Mouse (Mus musculus) stomach, embryonic 16.5 days (tissue): Measurements from ENCODE around the gene Rrp1b. TPM values are rescaled to one million over a fixed set of nuclear protein-coding genes. Genes with fewer than 3 reads are reported as not detected.
A peak's percentile ranks its signal among the peaks of the same experiment; 100 is the strongest.
"Not testable (repeated sequence)": the region's sequence is repeated elsewhere in the genome, so short reads cannot be mapped to it uniquely, and the experiment has no call there.

Experiments used
- ATAC-seq: fragments of 200-750 bp; cut with Nextera tagmentation; 2 replicates; pipeline ENCODE4 v1.8.0; 2017; ENCODE audit warnings: moderate number of reproducible peaks, moderate TSS enrichment; ENCODE audit not compliant: insufficient read depth, low FRiP score
- H3K27ac ChIP-seq: fragments of 300-500 bp; sonication (generic); 2 replicates; pipeline ENCODE4 v1.5.1; 2014; ENCODE audit warnings: low read length
- H3K27me3 ChIP-seq: fragments of 300-500 bp; sonication (generic); 2 replicates; pipeline ENCODE4 v1.6.1; 2014; ENCODE audit warnings: low read length, control low read depth, mixed read lengths; ENCODE audit not compliant: control insufficient read depth, insufficient read depth
- H3K36me3 ChIP-seq: fragments of 300-500 bp; sonication (generic); 2 replicates; pipeline ENCODE4 v1.6.1; 2014; ENCODE audit warnings: low read length; ENCODE audit not compliant: control insufficient read depth, insufficient read depth
- H3K4me1 ChIP-seq: fragments of 300-500 bp; sonication (generic); 2 replicates; pipeline ENCODE4 v1.6.1; 2014; ENCODE audit warnings: low read length, control low read depth, mixed read lengths; ENCODE audit not compliant: control insufficient read depth, insufficient read depth
- H3K4me2 ChIP-seq: fragments of 300-500 bp; sonication (generic); 2 replicates; pipeline ENCODE4 v1.6.1; 2014; ENCODE audit warnings: low read depth, low read length, mixed read lengths
- H3K4me3 ChIP-seq: fragments of 300-500 bp; sonication (generic); replicated peaks from 2 replicates; pipeline ENCODE4 v1.5.1; 2014; ENCODE audit warnings: mild to moderate bottlenecking, low read length
- H3K9ac ChIP-seq: fragments of 300-500 bp; sonication (generic); 2 replicates; pipeline ENCODE4 v1.6.1; 2014; ENCODE audit warnings: low read length
- H3K9me3 ChIP-seq: fragments of 300-500 bp; sonication (generic); replicated peaks from 2 replicates; pipeline ENCODE4 v1.6.1; 2016; ENCODE audit warnings: low read length, control low read depth; ENCODE audit not compliant: control insufficient read depth
- WGBS: fragments of 180-500 bp; shearing (Covaris S2); extraction: QIAGEN DNeasy Blood & Tissue Kit; methylation state at CpG from one replicate; pipeline ENCODE4 v1.1.7; 2014; 5-methylcytosine and 5-hydroxymethylcytosine counted together
- polyA plus RNA-seq: library from polyadenylated mRNA; unstranded; fragments of >200 nt; fragmentation: Nextera tagmentation; extraction: Ambion mirVana; gene quantifications from 2 replicates; pipeline ENCODE4 v1.2.1, GENCODE M21; 2015

Gene Rrp1b
- polyA plus RNA-seq, 1 experiment from 2014 or later = 40.1 TPM

DNA sequence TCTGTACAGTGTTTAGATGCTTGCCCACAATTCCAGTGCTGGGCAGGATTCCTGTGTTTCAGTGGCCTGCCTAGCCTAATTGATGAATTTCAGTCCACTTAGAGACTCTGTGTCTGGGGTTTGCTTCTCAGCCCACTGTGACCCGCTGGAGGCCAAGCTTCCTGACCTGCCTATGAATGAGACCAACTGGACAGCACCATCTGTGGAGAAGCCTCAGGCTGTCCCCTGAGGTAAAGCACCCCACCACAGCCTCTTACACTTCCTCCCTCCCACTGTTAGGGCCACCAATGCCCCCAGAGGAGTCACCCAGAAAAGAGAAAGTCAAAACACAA lies 55.1 kb downstream of the Rrp1b start:
- no peaks in the 10 kb centered on the region for H3K36me3 ChIP-seq
- ATAC-seq = peak; percentile 14; the same call in 1 of the 2 replicates
- peak overlapping the region; percentile 61 for H3K4me2 ChIP-seq
- H3K4me3 ChIP-seq = peak overlapping the region; percentile 40
- no peaks in the 10 kb centered on the region for H3K27me3 ChIP-seq
- H3K9ac ChIP-seq = peak overlapping the region; percentile 58; the same call in 1 of the 2 replicates
- WGBS = 25% methylated on average over 1 of the region's 1 CpGs
- peaks cover 11% of the 10 kb centered on the region; the same call in 1 of the 2 replicates for H3K4me1 ChIP-seq
- H3K9me3 ChIP-seq = no peaks in the 10 kb centered on the region
- H3K27ac ChIP-seq = peak overlapping the region; percentile 66

DNA sequence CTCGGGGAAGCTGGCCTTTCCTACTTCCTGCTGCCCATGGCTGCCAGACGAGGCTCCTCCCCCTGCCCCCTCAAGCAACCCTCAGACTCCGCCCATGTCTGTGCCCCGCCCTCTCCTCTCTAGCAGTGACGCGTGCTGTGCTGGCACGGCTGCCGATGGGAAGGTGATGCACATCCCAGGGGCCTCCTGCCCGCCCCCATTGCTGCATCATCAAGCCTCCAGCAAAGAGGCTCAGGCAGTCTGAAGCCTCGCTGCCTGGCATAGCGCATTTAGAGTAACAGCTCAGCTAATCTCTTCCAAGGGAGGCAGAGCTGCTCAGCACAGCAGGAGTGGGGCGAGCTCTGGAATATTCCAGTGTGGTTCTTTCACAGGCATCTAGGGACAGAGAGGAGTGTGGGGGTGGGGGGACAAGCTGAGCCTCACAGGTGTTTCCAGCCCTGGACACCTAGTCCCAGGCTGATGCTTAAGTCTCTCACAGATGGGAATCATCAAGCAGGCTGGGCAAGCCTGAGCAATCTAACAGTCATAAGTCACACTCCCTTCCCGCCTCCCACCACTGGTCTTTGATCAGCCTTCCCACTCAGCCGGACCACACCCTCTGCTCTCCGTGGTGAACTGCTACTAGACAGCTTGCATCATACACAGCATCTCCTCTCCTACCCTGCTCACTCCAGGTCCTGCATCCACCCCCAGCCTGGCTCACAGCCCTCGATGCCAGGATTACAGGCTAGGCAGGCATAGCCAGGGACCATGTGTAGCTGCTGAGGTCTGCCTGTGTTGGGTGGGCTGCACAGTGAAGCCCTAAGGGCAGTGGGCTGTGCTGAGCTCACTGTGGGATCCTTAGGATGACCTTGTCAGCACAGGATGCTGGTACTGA lies 55.7 kb downstream of the Rrp1b start:
- not testable (repeated sequence) for H3K36me3 ChIP-seq, H3K9me3 ChIP-seq, H3K27me3 ChIP-seq
- WGBS = 6% methylated on average over 13 of the region's 16 CpGs
- Histone ChIP-seq H3K27ac (peak overlapping the region; percentile 66), H3K4me1 (peaks cover 11% of the 10 kb centered on the region; the same call in 1 of the 2 replicates), H3K4me3 (peak overlapping the region; percentile 40), H3K9ac (peak overlapping the region; percentile 58; the same call in 1 of the 2 replicates), H3K4me2 (peak overlapping the region; percentile 61)
- peak; percentile 92 for ATAC-seq

DNA sequence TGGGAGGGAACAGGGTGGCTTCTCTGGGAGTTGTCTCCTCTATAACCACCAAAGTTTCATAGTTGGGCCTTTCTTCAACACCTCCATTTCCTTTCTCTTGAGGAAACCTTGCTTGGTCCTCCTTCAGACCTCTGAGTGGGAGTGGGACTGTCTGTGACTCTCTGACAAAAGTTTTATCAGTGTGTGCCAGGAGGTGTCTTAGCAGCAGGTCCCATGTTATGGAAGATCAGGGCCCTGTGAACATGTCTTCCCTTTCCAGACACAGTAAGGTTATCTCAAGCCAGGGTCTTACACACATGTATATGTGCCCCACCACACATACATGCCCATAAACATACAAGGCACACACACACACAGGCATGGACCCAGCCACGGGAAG lies 56.3 kb downstream of the Rrp1b start:
- Histone ChIP-seq H3K9me3 (no peaks in the 10 kb centered on the region), H3K4me1 (peaks cover 11% of the 10 kb centered on the region; the same call in 1 of the 2 replicates), H3K27me3 (no peaks in the 10 kb centered on the region), H3K4me2 (no peak overlapping the region), H3K27ac (no peak overlapping the region), H3K9ac (no peak overlapping the region), H3K4me3 (no peak overlapping the region), H3K36me3 (no peaks in the 10 kb centered on the region)
- no peak for ATAC-seq
- WGBS = 73% methylated on average over 1 of the region's 1 CpGs

DNA sequence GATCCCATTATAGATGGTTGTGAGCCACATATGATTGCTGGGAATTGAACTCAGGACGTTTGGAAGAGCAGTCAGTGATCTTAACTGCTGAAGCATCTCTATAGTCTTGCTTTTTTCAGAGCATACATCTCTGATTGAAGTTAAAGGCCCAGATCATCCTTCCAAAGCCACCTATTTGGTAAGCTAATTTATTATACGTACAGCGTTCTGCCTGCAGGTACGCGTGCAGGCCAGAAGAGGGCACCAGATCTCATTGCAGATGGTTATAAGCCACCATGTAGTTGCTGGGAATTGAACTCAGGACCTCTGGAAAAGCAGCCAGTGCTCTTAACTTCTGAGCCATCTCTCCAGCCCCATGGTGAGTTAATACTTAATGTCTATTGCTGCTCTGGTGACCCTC lies 57.0 kb downstream of the Rrp1b start:
- no peak for ATAC-seq
- Histone ChIP-seq H3K27me3 (no peaks in the 10 kb centered on the region), H3K4me3 (no peak overlapping the region), H3K4me1 (peaks cover 11% of the 10 kb centered on the region; the same call in 1 of the 2 replicates), H3K27ac (no peak overlapping the region), H3K4me2 (no peak overlapping the region), H3K9ac (no peak overlapping the region), H3K36me3 (no peaks in the 10 kb centered on the region), H3K9me3 (no peaks in the 10 kb centered on the region)
- WGBS = 82% methylated on average over 5 of the region's 5 CpGs

DNA sequence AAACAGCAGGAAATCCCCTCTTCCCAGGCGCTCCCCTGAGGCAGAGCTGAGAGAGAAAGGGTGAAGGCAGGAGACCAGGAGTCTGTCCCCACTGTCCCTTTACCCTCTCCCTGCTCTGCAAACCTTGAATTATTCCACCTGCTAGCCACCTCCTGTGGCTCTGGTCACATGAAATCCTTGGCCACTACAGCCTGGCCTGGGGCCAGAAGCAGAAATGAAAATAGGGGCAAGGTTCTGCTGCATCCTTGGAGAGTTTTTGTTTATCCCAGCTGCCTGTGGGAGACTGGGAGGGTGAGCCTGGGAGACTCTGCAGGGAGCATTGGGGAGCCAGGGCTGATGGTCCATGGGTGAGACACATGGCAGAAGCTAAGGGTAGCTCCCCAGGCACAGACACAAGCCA lies 61.8 kb downstream of the Rrp1b start:
- no peaks in the 10 kb centered on the region for H3K36me3 ChIP-seq
- H3K27ac ChIP-seq = no peak overlapping the region
- no peak overlapping the region for H3K4me3 ChIP-seq
- no peak for ATAC-seq
- no peak overlapping the region for H3K4me2 ChIP-seq
- no peaks in the 10 kb centered on the region for H3K9me3 ChIP-seq
- peaks cover 6% of the 10 kb centered on the region; the same call in 1 of the 2 replicates for H3K27me3 ChIP-seq
- WGBS = 73% methylated on average over 1 of the region's 1 CpGs
- H3K4me1 ChIP-seq = peaks cover 5% of the 10 kb centered on the region
- H3K9ac ChIP-seq = no peak overlapping the region

DNA sequence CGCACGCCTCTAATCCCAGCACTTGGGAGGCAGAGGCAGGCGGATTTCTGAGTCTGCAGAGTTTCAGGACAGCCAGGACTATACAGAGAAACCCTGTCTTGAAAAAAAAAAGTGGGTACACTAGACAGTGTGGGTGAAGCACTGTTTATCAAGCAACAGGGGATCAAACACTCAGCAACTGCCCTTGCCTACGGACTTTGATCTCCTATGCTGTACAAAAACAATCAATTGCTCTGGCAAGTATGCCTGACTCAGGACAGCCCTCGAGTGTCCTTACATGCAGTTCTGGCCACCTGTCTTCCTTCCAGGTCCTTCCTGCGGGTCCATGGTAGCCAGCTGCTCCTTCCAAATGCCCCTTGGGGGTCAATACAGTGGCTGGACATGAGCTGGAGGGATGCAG lies 63.0 kb downstream of the Rrp1b start:
- not testable (repeated sequence) for H3K4me2 ChIP-seq, H3K4me3 ChIP-seq, H3K27me3 ChIP-seq, H3K9me3 ChIP-seq, H3K27ac ChIP-seq, H3K9ac ChIP-seq, H3K4me1 ChIP-seq, H3K36me3 ChIP-seq
- WGBS = 78% methylated on average over 6 of the region's 6 CpGs
- peak; percentile 39; the same call in 1 of the 2 replicates for ATAC-seq

DNA sequence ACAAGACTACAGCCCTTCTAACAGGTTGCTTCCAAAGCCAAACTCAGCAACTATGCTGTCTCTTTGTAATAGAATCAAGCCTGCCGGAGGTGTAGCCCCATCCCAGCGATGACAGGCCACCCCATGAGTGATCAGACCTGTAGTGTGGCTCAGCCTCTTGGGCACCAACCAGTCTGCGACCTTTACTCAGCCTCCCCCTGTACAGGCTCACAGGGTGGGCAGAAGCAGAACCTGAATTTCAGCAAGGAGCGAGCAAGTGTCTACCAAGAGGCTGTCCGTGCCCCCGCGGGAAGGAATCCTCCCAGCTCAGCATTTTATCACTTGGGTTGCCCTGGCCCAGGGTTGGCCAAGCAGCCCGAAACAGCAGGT lies 63.7 kb downstream of the Rrp1b start:
- H3K27ac ChIP-seq = no peak overlapping the region
- H3K9ac ChIP-seq = peak overlapping the region; percentile 68
- H3K4me1 ChIP-seq = peaks cover 5% of the 10 kb centered on the region
- WGBS = 33% methylated on average over 8 of the region's 8 CpGs
- peaks cover 6% of the 10 kb centered on the region; the same call in 1 of the 2 replicates for H3K27me3 ChIP-seq
- peak overlapping the region; percentile 95 for H3K4me2 ChIP-seq
- H3K9me3 ChIP-seq = no peaks in the 10 kb centered on the region
- no peak for ATAC-seq
- peak overlapping the region; percentile 49 for H3K4me3 ChIP-seq
- no peaks in the 10 kb centered on the region for H3K36me3 ChIP-seq

DNA sequence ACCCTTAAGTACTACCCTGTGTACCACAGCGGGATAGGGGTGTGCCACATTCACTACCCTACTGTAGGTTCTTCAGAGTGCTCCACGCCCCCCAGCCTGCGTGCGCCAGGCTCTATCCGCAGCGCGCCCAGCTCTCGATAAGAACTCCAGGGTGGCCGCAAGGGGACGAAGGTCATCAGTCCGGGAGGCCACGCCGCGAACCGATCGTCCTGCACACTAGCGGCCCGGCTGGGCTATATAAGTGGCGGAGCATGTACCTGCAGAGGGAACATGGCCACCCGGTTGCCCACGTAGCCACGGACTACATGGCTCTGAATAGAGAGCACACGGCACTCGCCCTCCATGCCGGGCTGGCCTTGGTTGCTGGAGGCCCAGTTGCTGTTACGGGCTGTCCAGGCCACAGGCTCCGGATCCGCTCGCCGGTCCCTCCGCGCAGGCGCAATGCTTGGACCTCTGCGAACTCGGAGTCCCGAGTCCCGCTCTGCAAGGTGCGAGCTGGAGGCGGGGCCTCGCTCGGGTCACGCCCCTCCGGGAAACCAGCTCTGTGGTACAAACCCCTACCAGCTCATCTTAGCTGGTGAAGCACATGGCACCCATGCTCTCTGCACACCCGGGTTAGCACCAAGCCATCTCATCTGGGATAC lies 64.2 kb downstream of the Rrp1b start:
- no peaks in the 10 kb centered on the region for H3K9me3 ChIP-seq
- peak overlapping the region; percentile 95 for H3K4me2 ChIP-seq
- H3K36me3 ChIP-seq = no peaks in the 10 kb centered on the region
- peak overlapping the region; percentile 49 for H3K4me3 ChIP-seq
- peaks cover 6% of the 10 kb centered on the region; the same call in 1 of the 2 replicates for H3K27me3 ChIP-seq
- H3K4me1 ChIP-seq = peaks cover 5% of the 10 kb centered on the region
- no peak overlapping the region for H3K27ac ChIP-seq
- peak overlapping the region; percentile 68 for H3K9ac ChIP-seq
- ATAC-seq = peak; percentile 87
- 2% methylated on average over 44 of the region's 44 CpGs for WGBS

DNA sequence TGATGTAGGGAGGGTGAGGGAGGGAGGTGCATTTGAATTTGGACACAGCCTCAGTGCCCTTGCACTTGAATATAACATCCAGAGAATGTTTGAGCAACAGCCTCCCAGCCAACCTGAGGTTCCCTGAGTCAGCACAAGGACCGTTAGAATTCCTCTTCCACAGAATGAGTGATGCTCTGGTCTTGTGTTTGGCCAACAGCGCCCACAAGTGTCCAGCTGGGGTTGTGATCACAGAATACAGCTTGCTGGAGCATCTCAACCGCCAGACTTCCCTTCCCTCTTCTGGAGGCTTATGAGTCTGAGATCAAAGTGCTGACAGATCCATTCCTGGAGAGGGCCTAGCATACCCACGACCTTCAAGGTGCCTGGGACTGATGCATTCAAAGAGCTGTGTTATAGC lies 67.2 kb downstream of the Rrp1b start:
- ATAC-seq = no peak

More for the DNA sequence above, 67.2 kb downstream of the Rrp1b start:
- H3K4me1 ChIP-seq = peaks cover 5% of the 10 kb centered on the region
- H3K9ac ChIP-seq = no peak overlapping the region
- H3K36me3 ChIP-seq = no peaks in the 10 kb centered on the region
- H3K27me3 ChIP-seq = peaks cover 6% of the 10 kb centered on the region; the same call in 1 of the 2 replicates
- no peak overlapping the region for H3K4me3 ChIP-seq
- 13% methylated on average over 4 of the region's 4 CpGs for WGBS
- H3K27ac ChIP-seq = no peak overlapping the region
- no peaks in the 10 kb centered on the region for H3K9me3 ChIP-seq
- H3K4me2 ChIP-seq = no peak overlapping the region
